8 mouse cellular contexts compared by ENCODE assay signal in the genomic region with DNA sequence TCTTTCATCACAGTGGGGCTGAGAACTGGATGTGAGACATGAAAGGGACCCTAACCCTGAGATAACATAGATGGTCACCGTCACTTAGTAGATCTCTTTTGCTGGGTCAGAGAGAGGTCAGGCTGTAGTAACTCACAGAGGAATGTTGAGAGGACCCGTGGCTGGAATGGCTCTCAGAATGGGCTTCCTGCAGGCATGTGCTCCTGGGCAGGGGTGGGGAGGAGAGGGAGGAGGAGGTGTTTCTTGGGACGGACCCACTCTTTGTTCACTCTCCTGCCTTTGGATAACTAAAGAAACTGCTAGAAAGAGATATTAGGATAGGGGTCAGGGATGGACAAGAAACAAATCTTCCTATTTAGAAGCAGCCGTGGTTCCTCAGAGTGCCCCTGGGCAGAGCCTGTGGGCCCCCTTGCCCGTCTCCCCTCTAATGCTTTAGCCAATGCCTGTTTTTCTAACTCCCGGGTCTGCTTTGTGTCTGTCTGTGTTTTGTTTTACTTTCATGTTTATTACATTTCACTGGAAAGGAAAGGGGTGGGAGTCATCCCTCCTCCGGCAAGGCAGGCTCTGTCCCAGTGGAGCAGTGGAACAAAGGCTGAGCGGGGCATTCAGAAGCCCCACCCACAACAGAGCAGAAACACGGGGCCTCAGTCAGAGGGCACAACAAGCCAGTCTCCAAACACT. TPM values are rescaled to one million over a fixed set of nuclear protein-coding genes. Genes with fewer than 3 reads are reported as not detected.
A peak's percentile ranks its signal among the peaks of the same experiment; 100 is the strongest.
DNase-seq lines count a peak whose midpoint lies in the region; ATAC-seq and TF ChIP-seq lines count a peak whose summit lies in the region.

No protein-coding gene starts in this region.

- 0 out of 2 replicates have a peak, but pooled peaks have one; percentile 48 for ATAC-seq in forebrain, embryonic 15.5 days (replicated peaks)
- peak; percentile 65; the same call in 1 of the 2 replicates for ATAC-seq in hindbrain, embryonic 13.5 days (ENCODE audit: low FRiP score)
- ATAC-seq in limb, embryonic 14.5 days (ENCODE audit: low FRiP score, low read depth) = peak; percentile 69
- no peak; the same call in 1 of the 2 replicates for ATAC-seq in neural tube, embryonic 15.5 days (ENCODE audit: low FRiP score)

- peaks cover 9% of the 10 kb centered on the region; the same call in 1 of the 2 replicates for H3K4me1 ChIP-seq in forebrain, embryonic 15.5 days
- H3K4me1 ChIP-seq in hindbrain, embryonic 13.5 days (replicated peaks) = peaks cover 14% of the 10 kb centered on the region
- peaks cover 8% of the 10 kb centered on the region for H3K4me1 ChIP-seq in limb, embryonic 14.5 days (ENCODE audit: control insufficient read depth, insufficient read depth, low read length)
- peaks cover 11% of the 10 kb centered on the region for H3K4me1 ChIP-seq in neural tube, embryonic 15.5 days

- H3K9ac ChIP-seq in forebrain, embryonic 15.5 days (replicated peaks) = no peak overlapping the region
- 0 out of 2 replicates have a peak overlapping the region, but pooled peaks have one; percentile 29 for H3K9ac ChIP-seq in hindbrain, embryonic 13.5 days
- H3K9ac ChIP-seq in limb, embryonic 14.5 days (ENCODE audit: low read depth, low read length, severe bottlenecking) = peak overlapping the region; percentile 28; the same call in 1 of the 2 replicates
- H3K9ac ChIP-seq in neural tube, embryonic 15.5 days (replicated peaks) = no peak overlapping the region

- H3K27ac ChIP-seq in forebrain, embryonic 15.5 days (replicated peaks) = no peak overlapping the region
- H3K27ac ChIP-seq in hindbrain, embryonic 13.5 days = peak overlapping the region; percentile 1; the same call in 1 of the 2 replicates
- H3K27ac ChIP-seq in limb, embryonic 14.5 days (replicated peaks; ENCODE audit: low read depth, low read length) = 0 out of 2 replicates have a peak overlapping the region, but pooled peaks have one; percentile 38
- H3K27ac ChIP-seq in neural tube, embryonic 15.5 days (replicated peaks) = peak overlapping the region; percentile 45; the same call in 1 of the 2 replicates

- 9% methylated on average over 9 of the region's 9 CpGs for WGBS in forebrain, embryonic 15.5 days
- 9% methylated on average over 9 of the region's 9 CpGs for WGBS in hindbrain, embryonic 13.5 days
- 6% methylated on average over 9 of the region's 9 CpGs for WGBS in limb, embryonic 14.5 days
- WGBS in neural tube, embryonic 15.5 days = 6% methylated on average over 9 of the region's 9 CpGs

- peak overlapping the region; percentile 15; the same call in 1 of the 2 replicates for H3K4me2 ChIP-seq in forebrain, embryonic 15.5 days (replicated peaks)
- H3K4me2 ChIP-seq in hindbrain, embryonic 13.5 days = peak overlapping the region; percentile 25
- peak overlapping the region; percentile 28 for H3K4me2 ChIP-seq in limb, embryonic 14.5 days (replicated peaks; ENCODE audit: low read depth, low read length, severe bottlenecking)
- peak overlapping the region; percentile 28 for H3K4me2 ChIP-seq in neural tube, embryonic 15.5 days

- H3K27me3 ChIP-seq in forebrain, embryonic 15.5 days = no peaks in the 10 kb centered on the region
- H3K27me3 ChIP-seq in hindbrain, embryonic 13.5 days = no peaks in the 10 kb centered on the region
- no peaks in the 10 kb centered on the region for H3K27me3 ChIP-seq in limb, embryonic 14.5 days (ENCODE audit: control insufficient read depth, insufficient read depth, low read length)
- H3K27me3 ChIP-seq in neural tube, embryonic 15.5 days (replicated peaks) = no peaks in the 10 kb centered on the region

- H3K36me3 ChIP-seq in forebrain, embryonic 15.5 days = no peaks in the 10 kb centered on the region
- H3K36me3 ChIP-seq in hindbrain, embryonic 13.5 days = no peaks in the 10 kb centered on the region
- no peaks in the 10 kb centered on the region for H3K36me3 ChIP-seq in limb, embryonic 14.5 days (ENCODE audit: control insufficient read depth, insufficient read depth, low read length)
- H3K36me3 ChIP-seq in neural tube, embryonic 15.5 days = no peaks in the 10 kb centered on the region

- DNase-seq in embryo, embryonic 11 days = peak; percentile 67
- DNase-seq in limb, embryonic 14.5 days (ENCODE audit: low spot score) = peak; percentile 16
- DNase-seq in left cerebral cortex, postnatal 14 days (ENCODE audit: low spot score in 2 of 2) = no peak
- no peak for DNase-seq in frontal cortex, postnatal 25 days (ENCODE audit: low spot score in 2 of 2)
- DNase-seq in cerebellum, adult 9-10 months = no peak

- intact Hi-C loops in left cerebral cortex, postnatal 14 days (cut with DNase I) = no loop called here

- TF ChIP-seq POLR2A in limb, embryonic 14.5 days (IDR thresholded peaks at IDR 0.05; ENCODE audit: borderline replicate concordance, extremely low read depth, insufficient read depth, insufficient read length) = no peak

- H3K9me3 ChIP-seq in forebrain, embryonic 15.5 days = no peaks in the 10 kb centered on the region
- no peaks in the 10 kb centered on the region for H3K9me3 ChIP-seq in hindbrain, embryonic 13.5 days
- no peaks in the 10 kb centered on the region for H3K9me3 ChIP-seq in limb, embryonic 14.5 days (ENCODE audit: control insufficient read depth, low read length)
- H3K9me3 ChIP-seq in neural tube, embryonic 15.5 days (replicated peaks) = no peaks in the 10 kb centered on the region

- H3K4me3 ChIP-seq in forebrain, embryonic 15.5 days = no peak overlapping the region
- no peak overlapping the region for H3K4me3 ChIP-seq in hindbrain, embryonic 13.5 days
- no peak overlapping the region for H3K4me3 ChIP-seq in limb, embryonic 14.5 days (replicated peaks; ENCODE audit: low read length)
- no peak overlapping the region for H3K4me3 ChIP-seq in neural tube, embryonic 15.5 days (replicated peaks)

RNA-seq across cellular contexts. Expression of a gene that starts 58.9 kb away (rescaled TPM):
- polyA plus RNA-seq in forebrain, embryonic 15.5 days (2015; fragmentation: Nextera tagmentation; extraction: Ambion mirVana) = 10.5 and 10.6 TPM in 2 replicates
- polyA plus RNA-seq in hindbrain, embryonic 13.5 days (2015; fragmentation: Nextera tagmentation; extraction: Ambion mirVana) = 5.3 and 7.5 TPM in 2 replicates
- 39.4 and 40.1 TPM in 2 replicates for polyA plus RNA-seq in limb, embryonic 14.5 days (2012; rRNA removed)
- polyA plus RNA-seq in limb, embryonic 14.5 days (2014; fragmentation: Nextera tagmentation; extraction: Ambion mirVana) = 30.3 and 34.1 TPM in 2 replicates
- 8.7 and 11.9 TPM in 2 replicates for polyA plus RNA-seq in neural tube, embryonic 15.5 days (2015; fragmentation: Nextera tagmentation; extraction: Ambion mirVana)
- 10 to 100 TPM; 80.3 to 80.7 TPM for total RNA-seq in left cerebral cortex, postnatal 14 days (2021)

Comparison
In these comparisons a context has a peak if more than half of its experiments do, and no peak if none do; other contexts are left out.
1. DNase-seq: peak in embryo, embryonic 11 days (single experiment) and limb, embryonic 14.5 days (single experiment); none in left cerebral cortex, postnatal 14 days (0 of 2), frontal cortex, postnatal 25 days (0 of 2) and cerebellum, adult 9-10 months (single experiment).
2. H3K9ac ChIP-seq: peak in hindbrain, embryonic 13.5 days (single experiment) and limb, embryonic 14.5 days (single experiment); none in forebrain, embryonic 15.5 days (single experiment) and neural tube, embryonic 15.5 days (single experiment).
3. Peak in every context shown above with its lines, with median percentiles within 50 percentile points of each other: H3K4me2 ChIP-seq.